ENCODE assay signal across 15 mouse cellular contexts in genomic region chr6:148279240-148279639, GRCm38 (mm10).
"Had no signal": no experiment of that assay in that cellular context is flagged by ENCODE, and none has a peak within 500 bp of the region (broad histone marks: within the 10 kb centered on the region; RNA-seq: fewer than 3 reads in every experiment).

No protein-coding gene starts in this region.

- H3K4me2 ChIP-seq: limb, embryonic 12.5 days; liver, embryonic 13.5 days; lung, embryonic 15.5 days; neural tube, embryonic 12.5 days had no signal

- H3K9ac ChIP-seq: limb, embryonic 12.5 days; liver, embryonic 13.5 days; liver, postnatal 0 days; lung, embryonic 15.5 days; neural tube, embryonic 12.5 days had no signal

- DNase-seq: kidney, postnatal 10 days; kidney, postnatal 4 days; liver, embryonic 13.5 days; liver, postnatal 0 days; right cerebral cortex, adult 18-20 months; right cerebral cortex, postnatal 25 days; thymus, adult 18-20 months; thymus, postnatal 14 days had no signal

- H3K36me3 ChIP-seq: limb, embryonic 12.5 days; liver, embryonic 13.5 days; lung, embryonic 15.5 days; neural tube, embryonic 12.5 days had no signal

- H3K27ac ChIP-seq: layer of hippocampus, adult 2 months; limb, embryonic 12.5 days; liver, embryonic 13.5 days; lung, embryonic 15.5 days; macrophage; neural tube, embryonic 12.5 days had no signal

- H3K4me1 ChIP-seq: liver, embryonic 13.5 days; neural tube, embryonic 12.5 days had no signal

- H3K27me3 ChIP-seq: limb, embryonic 12.5 days; liver, embryonic 13.5 days; lung, embryonic 15.5 days; megakaryocyte, embryonic 14.5 days; neural tube, embryonic 12.5 days had no signal

- ATAC-seq: liver, postnatal 0 days had no signal

- H3K9me3 ChIP-seq: limb, embryonic 12.5 days; liver, embryonic 13.5 days; lung, embryonic 15.5 days; neural tube, embryonic 12.5 days had no signal

- H3K4me3 ChIP-seq: layer of hippocampus, adult 2 months; limb, embryonic 12.5 days; liver, embryonic 13.5 days; lung, embryonic 15.5 days; megakaryocyte, embryonic 14.5 days; myocyte; neural tube, embryonic 12.5 days had no signal
